In genomic region chr5:135743741-135744609, GRCm38 (mm10) we compare ENCODE assay signal across 8 mouse cellular contexts. TPM values are rescaled to one million over a fixed set of nuclear protein-coding genes. Genes with fewer than 3 reads are reported as not detected.
A peak's percentile ranks its signal among the peaks of the same experiment; 100 is the strongest.
DNase-seq lines count a peak whose midpoint lies in the region; ATAC-seq lines count a peak whose summit lies in the region.

Tmem120a (minus strand) TSS chr5:135744448.

- H3K36me3 ChIP-seq in heart, embryonic 13.5 days = peaks cover 24% of the 10 kb centered on the region
- H3K36me3 ChIP-seq in liver, embryonic 12.5 days = no peaks in the 10 kb centered on the region; the same call in 1 of the 2 replicates
- H3K36me3 ChIP-seq in stomach, embryonic 15.5 days = 0 out of 2 replicates have a peak, but pooled peaks cover 6% of the 10 kb centered on the region

- DNase-seq in CD4-positive helper T cell, adult 2 months (ENCODE audit: low read depth, low spot score) = peak; percentile 91
- peak; percentile 73 for DNase-seq in brain, embryonic 18.5 days (ENCODE audit: low read depth, low spot score)
- peak; percentile 98 for DNase-seq in kidney, postnatal 10 days
- DNase-seq in natural killer cell, adult 2 months (ENCODE audit: low spot score in 2 of 2) = peak; percentile 89

- peak within 1 kb of the TSS; percentile 97 for H3K4me3 ChIP-seq in heart, embryonic 13.5 days
- peak within 1 kb of the TSS; percentile 76 for H3K4me3 ChIP-seq in liver, embryonic 12.5 days
- H3K4me3 ChIP-seq in stomach, embryonic 15.5 days (replicated peaks) = peak within 1 kb of the TSS; percentile 92

- no peaks in the 10 kb centered on the region for H3K27me3 ChIP-seq in heart, embryonic 13.5 days (replicated peaks)
- peaks cover 15% of the 10 kb centered on the region; the same call in 1 of the 2 replicates for H3K27me3 ChIP-seq in liver, embryonic 12.5 days (replicated peaks)
- no peaks in the 10 kb centered on the region for H3K27me3 ChIP-seq in stomach, embryonic 15.5 days (replicated peaks)

- ATAC-seq in erythroid progenitor cell, adult 5-6 weeks (replicated peaks; ENCODE audit: low FRiP score, poor library complexity, severe bottlenecking) = peak; percentile 99
- peak; percentile 87 for ATAC-seq in heart, embryonic 13.5 days (ENCODE audit: extremely low read depth, insufficient number of reproducible peaks, low FRiP score, low TSS enrichment)
- ATAC-seq in liver, embryonic 12.5 days = peak; percentile 94
- ATAC-seq in stomach, embryonic 15.5 days (ENCODE audit: insufficient read depth, low FRiP score, low read depth) = peak; percentile 95

- 0% methylated on average over 60 of the region's 60 CpGs for WGBS in heart, embryonic 13.5 days
- under 1% methylated on average over 59 of the region's 60 CpGs for WGBS in liver, embryonic 12.5 days (ENCODE audit: insufficient replicate concordance)
- under 1% methylated on average over 59 of the region's 60 CpGs for WGBS in stomach, embryonic 15.5 days

- H3K4me2 ChIP-seq in heart, embryonic 13.5 days = peak within 1 kb of the TSS; percentile 75
- H3K4me2 ChIP-seq in liver, embryonic 12.5 days = peak within 1 kb of the TSS; percentile 99
- H3K4me2 ChIP-seq in stomach, embryonic 15.5 days = peak within 1 kb of the TSS; percentile 79

- H3K27ac ChIP-seq in heart, embryonic 13.5 days (replicated peaks) = peak within 1 kb of the TSS; percentile 82
- H3K27ac ChIP-seq in liver, embryonic 12.5 days = peak within 1 kb of the TSS; percentile 32; the same call in 1 of the 2 replicates
- H3K27ac ChIP-seq in stomach, embryonic 15.5 days = peak within 1 kb of the TSS; percentile 70; the same call in 1 of the 2 replicates

- peak within 1 kb of the TSS; percentile 92 for H3K9ac ChIP-seq in heart, embryonic 13.5 days
- H3K9ac ChIP-seq in liver, embryonic 12.5 days = peak within 1 kb of the TSS; percentile 76
- H3K9ac ChIP-seq in stomach, embryonic 15.5 days = peak within 1 kb of the TSS; percentile 71

- peaks cover 10% of the 10 kb centered on the region for H3K9me3 ChIP-seq in heart, embryonic 13.5 days
- peaks cover 4% of the 10 kb centered on the region; the same call in 1 of the 2 replicates for H3K9me3 ChIP-seq in liver, embryonic 12.5 days (replicated peaks)
- H3K9me3 ChIP-seq in stomach, embryonic 15.5 days = 0 out of 2 replicates have a peak, but pooled peaks cover 3% of the 10 kb centered on the region

- peaks cover 16% of the 10 kb centered on the region for H3K4me1 ChIP-seq in heart, embryonic 13.5 days
- H3K4me1 ChIP-seq in liver, embryonic 12.5 days = peaks cover 29% of the 10 kb centered on the region
- peaks cover 18% of the 10 kb centered on the region for H3K4me1 ChIP-seq in stomach, embryonic 15.5 days

RNA-seq across cellular contexts. Expression of gene Tmem120a, which starts in this region (rescaled TPM):
- total RNA-seq in erythroid progenitor cell, adult 5-6 weeks (2015; ENCODE audit: low replicate concordance) = 9.6 TPM in 1 of 2 replicates, not detected in the other
- 0.77 TPM in 1 of 2 replicates, not detected in the other for total RNA-seq in erythroid progenitor cell, adult 5-6 weeks (2017; ENCODE audit: low replicate concordance)
- 30.8 and 32.0 TPM in 2 replicates for polyA plus RNA-seq in heart, embryonic 13.5 days (2015; fragmentation: Nextera tagmentation; extraction: Ambion mirVana)
- 17.4 and 21.5 TPM in 2 replicates for polyA plus RNA-seq in liver, embryonic 12.5 days (2016; fragmentation: Nextera tagmentation; extraction: Ambion mirVana)
- polyA plus RNA-seq in stomach, embryonic 15.5 days (2015; fragmentation: Nextera tagmentation; extraction: Ambion mirVana) = 43.9 and 45.5 TPM in 2 replicates

Comparison
In these comparisons a context has a peak if more than half of its experiments do, and no peak if none do; other contexts are left out.
1. Peak in every context shown above with its lines: DNase-seq, ATAC-seq, H3K4me3 ChIP-seq and H3K27ac ChIP-seq.
2. H3K27ac ChIP-seq: peak in every context shown above with its lines; median percentile 82 in heart, embryonic 13.5 days; 70 in stomach, embryonic 15.5 days; 32 in liver, embryonic 12.5 days.